8 mouse cellular contexts compared by ENCODE assay signal in the genomic region with DNA sequence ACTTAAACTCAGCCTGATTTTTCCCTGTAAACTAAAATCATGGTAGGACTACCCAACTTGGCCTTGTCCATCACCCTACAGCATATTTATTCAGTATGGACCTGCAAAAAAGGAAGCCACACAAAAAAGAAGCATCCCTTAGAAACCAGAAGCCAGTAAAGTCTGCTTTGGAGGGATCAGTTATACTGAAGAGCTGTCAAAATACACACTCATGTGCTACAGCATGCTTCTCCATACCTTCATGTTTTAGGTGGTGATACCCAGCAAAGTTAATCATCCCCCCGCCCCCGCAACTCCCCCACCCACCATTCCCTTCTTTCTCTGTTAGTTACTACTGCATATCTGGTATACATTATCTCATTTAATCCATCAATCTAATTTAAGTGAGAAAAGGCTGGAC. TPM values are rescaled to one million over a fixed set of nuclear protein-coding genes. Genes with fewer than 3 reads are reported as not detected.
DNase-seq lines count a peak whose midpoint lies in the region; ATAC-seq and TF ChIP-seq lines count a peak whose summit lies in the region.

No protein-coding gene starts in this region.

- H3K4me3 ChIP-seq in erythroblast, embryonic 14.5 days (replicated peaks): peak overlapping the region; percentile 83
- peak overlapping the region; percentile 70 for H3K4me3 ChIP-seq in forebrain, embryonic 16.5 days (replicated peaks; ENCODE audit: low read length)
- peak overlapping the region; percentile 66 for H3K4me3 ChIP-seq in liver, postnatal 0 days (ENCODE audit: low read depth, low read length)

- TF ChIP-seq CTCF in liver, postnatal 0 days (IDR thresholded peaks at IDR 0.05; ENCODE audit: low read depth): no peak

- H3K36me3 ChIP-seq in erythroblast, embryonic 14.5 days (ENCODE audit: control insufficient read depth): peaks cover 44% of the 10 kb centered on the region
- peaks cover 2% of the 10 kb centered on the region; the same call in 1 of the 2 replicates for H3K36me3 ChIP-seq in forebrain, embryonic 16.5 days (ENCODE audit: control insufficient read depth, insufficient read depth)
- H3K36me3 ChIP-seq in liver, postnatal 0 days (replicated peaks; ENCODE audit: insufficient read depth, low read length): peaks cover 6% of the 10 kb centered on the region; the same call in 1 of the 2 replicates

- ATAC-seq in erythroblast, adult 5-6 weeks (replicated peaks; ENCODE audit: low FRiP score, poor library complexity, severe bottlenecking): no peak
- no peak for ATAC-seq in forebrain, embryonic 16.5 days
- no peak for ATAC-seq in liver, postnatal 0 days

- WGBS in forebrain, embryonic 16.5 days: 62% methylated on average over 2 of the region's 2 CpGs
- 47% methylated on average over 2 of the region's 2 CpGs for WGBS in liver, postnatal 0 days (ENCODE audit: insufficient replicate concordance)

- H3K4me2 ChIP-seq in forebrain, embryonic 16.5 days (ENCODE audit: low read length): peak overlapping the region; percentile 90
- peak overlapping the region; percentile 82 for H3K4me2 ChIP-seq in liver, postnatal 0 days (ENCODE audit: low read depth, low read length)

- no peak for TF ChIP-seq EP300 in liver, postnatal 0 days (IDR thresholded peaks at IDR 0.05; ENCODE audit: low read depth)

- peak; percentile 28 to 31 for DNase-seq in B cell, adult 2 months
- DNase-seq in liver, postnatal 0 days: no peak
- no peak for DNase-seq in ovary, adult 18-20 months (ENCODE audit: low spot score)
- DNase-seq in embryo, embryonic 9.5 days (ENCODE audit: extremely low spot score): no peak
- DNase-seq in ovary, postnatal 36 days (ENCODE audit: low spot score): no peak

- peak overlapping the region; percentile 97 for H3K27ac ChIP-seq in forebrain, embryonic 16.5 days (ENCODE audit: low read length)
- H3K27ac ChIP-seq in liver, postnatal 0 days (ENCODE audit: low read depth): peak overlapping the region; percentile 93

- H3K27me3 ChIP-seq in erythroblast, embryonic 14.5 days (ENCODE audit: control insufficient read depth): no peaks in the 10 kb centered on the region
- no peaks in the 10 kb centered on the region for H3K27me3 ChIP-seq in forebrain, embryonic 16.5 days (replicated peaks; ENCODE audit: control insufficient read depth, insufficient read depth, low read length)
- H3K27me3 ChIP-seq in liver, postnatal 0 days (ENCODE audit: insufficient read depth, low read length): no peaks in the 10 kb centered on the region

- no peaks in the 10 kb centered on the region for H3K9me3 ChIP-seq in erythroblast, embryonic 14.5 days (ENCODE audit: control insufficient read depth, low read length)
- no peaks in the 10 kb centered on the region for H3K9me3 ChIP-seq in forebrain, embryonic 16.5 days (ENCODE audit: control insufficient read depth, low read length)
- no peaks in the 10 kb centered on the region for H3K9me3 ChIP-seq in liver, postnatal 0 days (ENCODE audit: low read length)

- H3K4me1 ChIP-seq in erythroblast, embryonic 14.5 days (ENCODE audit: control insufficient read depth): peaks cover 56% of the 10 kb centered on the region
- H3K4me1 ChIP-seq in forebrain, embryonic 16.5 days (replicated peaks; ENCODE audit: control insufficient read depth, insufficient read depth, low read length): peaks cover 65% of the 10 kb centered on the region
- H3K4me1 ChIP-seq in liver, postnatal 0 days (ENCODE audit: insufficient read depth): peaks cover 30% of the 10 kb centered on the region

- peak overlapping the region; percentile 82 for H3K9ac ChIP-seq in forebrain, embryonic 16.5 days (replicated peaks; ENCODE audit: low read depth, low read length)
- peak overlapping the region; percentile 75 for H3K9ac ChIP-seq in liver, postnatal 0 days (replicated peaks)

RNA-seq across cellular contexts. Expression of a gene that starts 16.5 kb away (rescaled TPM):
- polyA plus RNA-seq in erythroblast, embryonic 14.5 days (2012): 0.73 and 1.4 TPM in 2 replicates
- total RNA-seq in erythroblast, adult 5-6 weeks (2015; ENCODE audit: low replicate concordance): 54.5 and 85.1 TPM in 2 replicates
- total RNA-seq in erythroblast, adult 5-6 weeks (2017; ENCODE audit: low replicate concordance): 70.8 and 88.7 TPM in 2 replicates
- 198 and 209 TPM in 2 replicates for polyA plus RNA-seq in forebrain, embryonic 16.5 days (2015; fragmentation: Nextera tagmentation; extraction: Ambion mirVana)
- polyA plus RNA-seq in liver, postnatal 0 days (2015; fragmentation: Nextera tagmentation; extraction: Ambion mirVana): 27.5 and 28.5 TPM in 2 replicates

Comparison
In these comparisons a context has a peak if more than half of its experiments do, and no peak if none do; other contexts are left out.
1. DNase-seq: peak in B cell, adult 2 months (2 of 2); none in liver, postnatal 0 days (single experiment), ovary, adult 18-20 months (single experiment), embryo, embryonic 9.5 days (single experiment) and ovary, postnatal 36 days (single experiment).
2. RNA of a gene that starts 16.5 kb away (polyA plus RNA-seq): 198 to 209 TPM in forebrain, embryonic 16.5 days and 27.5 to 28.5 TPM in liver, postnatal 0 days; 0.73 to 1.4 TPM in erythroblast, embryonic 14.5 days; every median in the first group is over 10 times any median in the second.
3. Peak in every context shown above with its lines, with median percentiles within 50 percentile points of each other: H3K4me3 ChIP-seq.